Mouse (Mus musculus) testis, adult 10 weeks (tissue): ENCODE measurements around the gene Herc3. TPM values are rescaled to one million over a fixed set of nuclear protein-coding genes. Genes with fewer than 3 reads are reported as not detected.

Experiments
- polyA plus RNA-seq: library from polyadenylated mRNA; stranded (reverse); fragments of 350-450 nt; fragmentation: Illumina TruSeq; extraction: RNeasy Lipid Tissue Mini Kit (QIAGEN cat#74804); gene quantifications from one replicate; pipeline ENCODE4 v1.2.3, GENCODE M21; 2014; ENCODE audit warnings: low read depth, low replicate concordance

The Herc3 gene
- 4.7 TPM for polyA plus RNA-seq

DNA sequence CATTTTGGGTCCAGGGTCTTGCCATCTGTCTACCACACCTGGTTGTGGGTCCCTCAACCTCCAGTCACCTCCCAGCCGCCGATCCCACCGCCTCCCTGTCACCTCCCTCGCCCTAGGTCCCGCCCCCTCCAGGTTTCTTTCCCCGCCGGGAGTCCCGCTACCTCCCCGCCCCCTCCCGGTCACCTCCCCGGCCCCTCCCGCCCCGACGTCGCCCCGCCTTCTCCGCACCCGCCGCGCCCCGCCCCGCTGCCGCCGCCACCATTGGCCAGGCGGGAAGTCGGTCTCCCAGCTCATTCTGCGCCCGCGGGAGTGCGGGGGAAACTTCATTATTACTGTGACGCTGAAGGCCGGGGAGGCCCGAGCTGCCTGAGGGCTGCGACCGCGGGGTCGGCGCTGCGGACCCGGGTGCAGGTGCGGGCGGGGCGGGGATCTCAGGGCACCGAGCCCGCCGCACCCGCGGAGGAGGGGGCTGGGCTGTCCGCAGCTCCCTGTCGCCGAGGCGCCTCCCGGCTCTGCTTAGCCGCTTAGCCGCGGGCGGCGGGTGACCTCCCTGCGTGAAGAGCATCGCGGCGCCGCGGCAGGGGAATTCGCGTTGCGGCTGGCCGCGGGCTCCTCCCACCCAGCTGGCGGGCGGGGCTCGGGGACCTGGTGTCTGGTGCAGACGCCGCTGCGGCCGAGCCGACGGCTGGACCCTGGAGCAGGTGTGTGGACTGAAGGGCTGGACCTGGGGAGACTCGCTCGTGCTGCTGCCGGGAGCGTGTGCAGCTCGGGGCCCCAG, at the start of gene Herc3:
Herc3 (plus strand) TSS at position 234 of the 778 bp plus-strand sequence.

DNA sequence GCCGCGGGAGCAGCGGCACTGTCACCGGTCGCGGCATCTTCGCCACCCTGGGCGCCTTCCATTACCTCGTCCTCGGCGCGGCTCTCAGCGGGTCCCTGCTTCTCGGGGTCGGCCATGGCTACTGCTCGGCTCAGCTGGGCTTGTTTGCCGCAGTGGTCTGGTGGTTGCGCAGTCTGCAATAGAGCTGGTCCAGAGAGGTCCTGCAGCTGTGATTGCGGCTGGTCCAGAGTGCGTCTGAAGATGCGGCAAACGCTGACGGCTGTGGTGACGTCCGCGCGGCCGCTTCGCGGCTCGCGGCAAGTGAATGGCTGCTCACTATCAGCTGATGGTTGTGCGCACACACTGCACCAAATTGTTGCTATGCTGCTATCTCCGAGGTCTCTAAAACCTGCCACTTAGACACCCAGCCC, 75.6 kb downstream of the Herc3 start, which contains the start of gene Nap1l5:
Nap1l5 (minus strand) TSS at position 225 of the 410 bp plus-strand sequence.

Other genes starting within 250 kb of the Herc3 start
- 87.8 TPM for gene Abcg2, start 246.9 kb upstream of the Herc3 start, polyA plus RNA-seq
- 0.52 TPM for gene Nap1l5, start 75.6 kb downstream of the Herc3 start, polyA plus RNA-seq
- 0.84 TPM for gene Fam13a, start 193.1 kb downstream of the Herc3 start, polyA plus RNA-seq